Mouse (Mus musculus): ENCODE data around the gene Supt3. TPM values are rescaled to one million over a fixed set of nuclear protein-coding genes. Genes with fewer than 3 reads are reported as not detected.

The Supt3 gene
- polyA plus RNA-seq, 2 experiments = 10.5 to 21.3 TPM

- peaks cover 69% of the 10 kb centered on the region for H3K27me3 ChIP-seq (ENCODE audit: control insufficient read depth, insufficient read depth, low read length)
- peak overlapping the region; percentile 80 for H3K9ac ChIP-seq (ENCODE audit: low read depth, low read length, severe bottlenecking)
- H3K4me2 ChIP-seq (replicated peaks; ENCODE audit: low read depth, low read length, severe bottlenecking) = peak overlapping the region; percentile 92
- no peaks in the 10 kb centered on the region for H3K36me3 ChIP-seq (ENCODE audit: control insufficient read depth, insufficient read depth, low read length)
- H3K4me1 ChIP-seq (ENCODE audit: control insufficient read depth, insufficient read depth, low read length) = peaks cover 21% of the 10 kb centered on the region; the same call in 1 of the 2 replicates
- peak overlapping the region; percentile 84 for H3K27ac ChIP-seq (replicated peaks; ENCODE audit: low read depth, low read length)
- peak overlapping the region; percentile 72 for H3K4me3 ChIP-seq (replicated peaks; ENCODE audit: low read length)
- DNase-seq (ENCODE audit: low spot score) (no peak), ATAC-seq (ENCODE audit: low FRiP score, low read depth) (peak; percentile 24; the same call in 1 of the 2 replicates)
- WGBS = under 1% methylated on average over 49 of the region's 64 CpGs
- no peak for TF ChIP-seq POLR2A (IDR thresholded peaks at IDR 0.05; ENCODE audit: borderline replicate concordance, extremely low read depth, insufficient read depth, insufficient read length)
- H3K9me3 ChIP-seq (ENCODE audit: control insufficient read depth, low read length) = no peaks in the 10 kb centered on the region
These were observed 41.5 kb upstream of the Supt3 start for GRCm38 (mm10) chr17:44735223-44735990.

- Histone ChIP-seq H3K4me3 (replicated peaks; ENCODE audit: low read length) (peak overlapping the region; percentile 72), H3K9me3 (ENCODE audit: control insufficient read depth, low read length) (no peaks in the 10 kb centered on the region), H3K4me1 (ENCODE audit: control insufficient read depth, insufficient read depth, low read length) (peaks cover 21% of the 10 kb centered on the region; the same call in 1 of the 2 replicates), H3K9ac (ENCODE audit: low read depth, low read length, severe bottlenecking) (peak overlapping the region; percentile 80), H3K27ac (replicated peaks; ENCODE audit: low read depth, low read length) (peak overlapping the region; percentile 84), H3K36me3 (ENCODE audit: control insufficient read depth, insufficient read depth, low read length) (no peaks in the 10 kb centered on the region), H3K4me2 (replicated peaks; ENCODE audit: low read depth, low read length, severe bottlenecking) (peak overlapping the region; percentile 92), H3K27me3 (ENCODE audit: control insufficient read depth, insufficient read depth, low read length) (peaks cover 75% of the 10 kb centered on the region)
- DNase-seq (ENCODE audit: low spot score) = peak; percentile 75
- peak; percentile 68 for ATAC-seq (ENCODE audit: low FRiP score, low read depth)
- 0% methylated on average over 2 of the region's 73 CpGs for WGBS
- no peak for TF ChIP-seq POLR2A (IDR thresholded peaks at IDR 0.05; ENCODE audit: borderline replicate concordance, extremely low read depth, insufficient read depth, insufficient read length)
These were observed 40.9 kb upstream of the Supt3 start for GRCm38 (mm10) chr17:44735991-44736561.

DNA sequence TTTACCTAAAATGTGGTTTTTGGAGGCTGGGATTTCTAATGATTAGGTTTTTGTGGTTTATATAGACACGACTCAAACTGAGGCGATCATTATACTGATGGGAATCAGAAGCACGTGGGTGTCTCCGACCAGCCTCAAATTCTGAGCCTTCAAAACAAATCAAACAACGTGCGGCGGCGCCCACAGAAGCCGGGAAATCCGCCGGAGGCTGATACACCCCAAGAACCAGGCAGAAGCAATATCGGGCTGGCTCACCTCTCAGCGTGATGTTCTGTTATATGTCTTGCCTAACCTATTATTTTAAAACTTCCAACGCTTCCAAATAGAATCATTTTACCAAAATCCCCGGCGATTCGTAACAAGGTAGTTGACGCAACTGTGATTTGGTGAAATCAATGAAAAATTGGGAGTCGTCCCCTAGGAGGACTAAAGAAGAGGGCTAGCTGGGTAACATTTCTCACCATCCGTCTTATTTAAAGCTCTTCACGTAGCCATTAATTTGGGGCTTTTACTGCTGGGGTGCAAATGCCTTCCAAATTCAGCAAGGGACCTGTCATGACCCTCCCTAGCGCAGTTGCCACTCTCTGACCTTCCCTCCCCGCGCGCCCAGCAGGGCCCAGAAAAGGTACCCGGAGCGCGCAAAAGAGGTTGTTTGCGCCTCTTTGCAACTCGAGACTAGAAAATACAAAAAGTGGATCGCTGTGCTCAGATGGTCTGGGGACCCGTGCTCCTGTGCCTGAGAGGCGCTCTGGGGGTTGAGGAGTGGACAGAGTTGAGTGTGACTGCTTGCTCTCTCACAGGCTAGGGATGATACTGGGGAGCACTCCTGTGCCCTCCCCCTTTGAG is 39.5 kb upstream of the Supt3 start:
- Histone ChIP-seq H3K27me3 (ENCODE audit: control insufficient read depth, insufficient read depth, low read length) (peaks cover 68% of the 10 kb centered on the region), H3K4me2 (replicated peaks; ENCODE audit: low read depth, low read length, severe bottlenecking) (peak overlapping the region; percentile 92), H3K4me1 (ENCODE audit: control insufficient read depth, insufficient read depth, low read length) (peaks cover 21% of the 10 kb centered on the region; the same call in 1 of the 2 replicates), H3K4me3 (replicated peaks; ENCODE audit: low read length) (peak overlapping the region; percentile 72), H3K9ac (ENCODE audit: low read depth, low read length, severe bottlenecking) (peak overlapping the region; percentile 31; the same call in 1 of the 2 replicates), H3K9me3 (ENCODE audit: control insufficient read depth, low read length) (no peaks in the 10 kb centered on the region), H3K27ac (replicated peaks; ENCODE audit: low read depth, low read length) (no peak overlapping the region), H3K36me3 (ENCODE audit: control insufficient read depth, insufficient read depth, low read length) (no peaks in the 10 kb centered on the region)
- DNase-seq (ENCODE audit: low spot score) = peak; percentile 26
- WGBS = under 1% methylated on average over 32 of the region's 33 CpGs
- no peak for TF ChIP-seq POLR2A (IDR thresholded peaks at IDR 0.05; ENCODE audit: borderline replicate concordance, extremely low read depth, insufficient read depth, insufficient read length)
- ATAC-seq (ENCODE audit: low FRiP score, low read depth) = no peak

DNA sequence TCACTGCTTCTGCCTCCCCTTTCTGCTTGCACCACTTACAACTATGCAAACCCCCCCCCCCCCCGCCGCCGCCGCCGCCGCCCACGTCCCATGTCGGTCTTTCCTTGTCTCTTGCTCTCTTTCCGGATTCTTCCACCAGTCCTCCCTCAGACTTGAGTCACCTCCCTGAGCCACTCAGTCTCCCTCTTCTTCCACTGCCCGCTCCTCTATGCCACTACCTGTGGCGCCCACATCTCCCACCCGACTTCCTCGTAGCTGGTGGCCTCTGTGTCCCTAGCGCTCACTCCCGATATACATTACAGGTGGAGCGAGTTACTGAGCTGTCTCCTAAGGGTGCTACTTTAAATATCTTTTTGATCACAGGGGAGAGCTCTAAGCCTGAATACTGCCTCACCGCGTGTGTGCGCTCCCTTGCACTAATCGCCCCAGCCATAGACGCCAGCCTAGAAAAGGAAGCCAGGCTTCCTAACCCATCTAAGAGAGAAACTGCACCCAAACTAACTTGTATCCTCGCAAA is 38.8 kb upstream of the Supt3 start:
- TF ChIP-seq POLR2A (IDR thresholded peaks at IDR 0.05; ENCODE audit: borderline replicate concordance, extremely low read depth, insufficient read depth, insufficient read length) = no peak
- H3K9me3 ChIP-seq (ENCODE audit: control insufficient read depth, low read length) = no peaks in the 10 kb centered on the region
- peak overlapping the region; percentile 31; the same call in 1 of the 2 replicates for H3K9ac ChIP-seq (ENCODE audit: low read depth, low read length, severe bottlenecking)
- ATAC-seq (ENCODE audit: low FRiP score, low read depth) = no peak
- peaks cover 73% of the 10 kb centered on the region for H3K27me3 ChIP-seq (ENCODE audit: control insufficient read depth, insufficient read depth, low read length)
- H3K27ac ChIP-seq (replicated peaks; ENCODE audit: low read depth, low read length) = no peak overlapping the region
- no peaks in the 10 kb centered on the region for H3K36me3 ChIP-seq (ENCODE audit: control insufficient read depth, insufficient read depth, low read length)
- H3K4me3 ChIP-seq (replicated peaks; ENCODE audit: low read length) = peak overlapping the region; percentile 72
- WGBS = 1% methylated on average over 21 of the region's 22 CpGs
- no peak for DNase-seq (ENCODE audit: low spot score)
- peak overlapping the region; percentile 92 for H3K4me2 ChIP-seq (replicated peaks; ENCODE audit: low read depth, low read length, severe bottlenecking)
- H3K4me1 ChIP-seq (ENCODE audit: control insufficient read depth, insufficient read depth, low read length) = peaks cover 21% of the 10 kb centered on the region; the same call in 1 of the 2 replicates

- Histone ChIP-seq H3K4me2 (replicated peaks; ENCODE audit: low read depth, low read length, severe bottlenecking) (no peak overlapping the region), H3K9ac (ENCODE audit: low read depth, low read length, severe bottlenecking) (no peak overlapping the region), H3K27me3 (ENCODE audit: control insufficient read depth, insufficient read depth, low read length) (peaks cover 43% of the 10 kb centered on the region), H3K4me1 (ENCODE audit: control insufficient read depth, insufficient read depth, low read length) (peaks cover 11% of the 10 kb centered on the region; the same call in 1 of the 2 replicates), H3K36me3 (ENCODE audit: control insufficient read depth, insufficient read depth, low read length) (no peaks in the 10 kb centered on the region), H3K27ac (replicated peaks; ENCODE audit: low read depth, low read length) (no peak overlapping the region), H3K4me3 (replicated peaks; ENCODE audit: low read length) (no peak overlapping the region), H3K9me3 (ENCODE audit: control insufficient read depth, low read length) (no peaks in the 10 kb centered on the region)
- no peak for TF ChIP-seq POLR2A (IDR thresholded peaks at IDR 0.05; ENCODE audit: borderline replicate concordance, extremely low read depth, insufficient read depth, insufficient read length)
- no peak for ATAC-seq (ENCODE audit: low FRiP score, low read depth)
- WGBS = 88% methylated on average over 9 of the region's 9 CpGs
- DNase-seq (ENCODE audit: low spot score) = no peak
These were observed 34.7 kb upstream of the Supt3 start for GRCm38 (mm10) chr17:44742246-44742645.
